Mouse (Mus musculus) heart, postnatal 0 days (tissue): ENCODE measurements around the gene Map2k6.

Experiments used
- CTCF ChIP-seq: IDR thresholded peaks from 2 replicates; pipeline ENCODE4 v1.5.1; 2016; ENCODE audit warnings: antibody characterized with exemption, control low read depth, low read depth
- EP300 ChIP-seq: IDR thresholded peaks from 2 replicates; pipeline ENCODE4 v1.6.1; 2016; ENCODE audit warnings: antibody characterized with exemption, low read depth

- TF ChIP-seq CTCF (no peak), EP300 (no peak)
Measured at GRCm38 (mm10) chr11:110511466-110511865, 112.5 kb downstream of the Map2k6 start.
